Mouse (Mus musculus) kidney, adult 2 months (tissue): ENCODE measurements at regions not wholly inside any gene's neighbourhood (a gene's known extent, or its start where the extent isn't known, plus 50 kb on each side); places are given as distances from the start of the nearest gene placed in this dataset.

Source experiments
- CTCF ChIP-seq: fragments of 200-500 bp; conservative IDR thresholded peaks from 2 replicates; pipeline ENCODE4 v1.5.1; 2011; ENCODE audit warnings: low read depth, mild to moderate bottlenecking, control low read depth, low read length, moderate library complexity, mixed read lengths; ENCODE audit not compliant: insufficient read depth, insufficient read length
- POLR2A ChIP-seq: fragments of 200-500 bp; IDR thresholded peaks from one replicate; pipeline ENCODE4 v1.6.1; 2011; ENCODE audit warnings: low read depth, low read length, control low read depth

DNA sequence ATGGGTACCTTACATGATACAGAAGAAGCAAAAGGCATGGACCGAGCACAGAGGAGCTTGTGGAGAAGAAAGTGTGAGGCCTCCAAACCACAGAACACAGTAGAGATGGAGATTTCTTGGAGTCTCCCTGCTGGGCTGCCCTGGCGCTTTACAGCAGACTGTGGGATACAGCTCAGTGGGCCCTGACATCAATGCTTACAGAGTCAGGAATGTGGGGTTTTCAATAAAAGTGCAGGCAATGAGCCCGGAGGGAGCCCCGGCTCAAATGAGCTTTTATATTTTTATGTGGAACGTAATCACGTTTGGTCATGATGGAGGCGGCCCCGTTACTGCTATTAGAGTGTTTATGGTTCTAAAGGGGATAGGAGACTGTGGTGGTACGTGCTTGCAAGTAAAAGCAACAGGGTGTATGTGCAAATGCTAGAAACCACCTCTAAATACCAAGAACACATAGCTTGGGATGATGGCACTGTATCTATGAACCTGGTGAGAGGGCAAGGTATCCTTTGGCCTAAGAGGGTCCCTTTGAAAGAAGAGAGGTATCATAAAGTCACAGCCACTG is 308.1 kb upstream of the Dynlrb2 start:
- TF ChIP-seq POLR2A (no peak), CTCF (no peak)
